Comparison of ENCODE assay signal across 9 mouse cellular contexts in the genomic region with DNA sequence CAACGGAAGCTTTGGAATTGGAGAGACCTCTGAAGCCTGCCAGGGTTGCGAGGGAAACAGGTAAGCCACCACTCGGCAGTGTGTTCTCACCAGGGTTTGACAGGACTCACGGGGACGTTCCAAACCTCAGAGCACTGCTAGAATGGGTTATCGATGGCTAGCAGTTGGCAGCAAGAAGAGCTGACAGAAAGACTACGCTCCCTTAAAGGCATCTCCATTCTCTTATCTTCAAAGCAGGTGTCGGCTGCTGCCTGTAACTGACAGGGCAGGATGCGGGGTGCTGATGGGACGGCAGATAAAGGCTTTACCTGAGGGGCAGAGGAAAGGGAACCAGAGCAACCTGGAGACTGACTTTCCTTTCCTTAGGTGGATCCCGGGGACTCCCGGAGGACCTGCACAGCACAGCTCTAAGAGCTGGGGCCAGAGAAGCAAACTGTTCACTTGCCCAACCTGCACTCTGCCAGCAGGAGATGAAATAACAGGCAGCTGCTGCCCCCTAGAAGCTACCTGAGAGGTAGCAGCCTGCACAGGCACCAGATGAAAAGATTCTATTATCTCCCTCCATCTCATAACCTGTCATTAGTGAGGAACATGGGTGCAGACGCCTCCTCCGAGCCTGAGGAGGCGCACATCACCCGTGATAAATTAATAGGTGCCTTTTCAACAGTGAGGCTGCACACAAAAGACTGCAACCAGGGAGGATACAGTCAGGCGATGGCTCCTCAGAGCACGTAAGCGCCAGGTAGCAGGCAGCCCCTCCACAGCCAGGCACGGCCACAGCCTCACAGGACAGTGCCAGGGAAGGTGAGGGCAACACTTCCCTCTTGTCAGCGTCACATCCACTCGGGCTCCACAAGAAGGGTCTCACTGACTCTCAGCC. TPM values are rescaled to one million over a fixed set of nuclear protein-coding genes. Genes with fewer than 3 reads are reported as not detected.
DNase-seq lines count a peak whose midpoint lies in the region; ATAC-seq and TF ChIP-seq lines count a peak whose summit lies in the region.
"Had no signal": no experiment of that assay in that cellular context is flagged by ENCODE, and none has a peak within 500 bp of the region (broad histone marks: within the 10 kb centered on the region; RNA-seq: fewer than 3 reads in every experiment).

No protein-coding gene starts in this region.

- peaks cover 5% of the 10 kb centered on the region for H3K36me3 ChIP-seq in forebrain, embryonic 13.5 days (ENCODE audit: poor library complexity, severe bottlenecking)
- H3K36me3 ChIP-seq in forebrain, embryonic 12.5 days (replicated peaks) = 0 out of 2 replicates have a peak, but pooled peaks cover 9% of the 10 kb centered on the region
- no peaks in the 10 kb centered on the region for H3K36me3 ChIP-seq in midbrain, embryonic 11.5 days (ENCODE audit: control insufficient read depth, insufficient read depth, low read length)
- H3K36me3 ChIP-seq in midbrain, embryonic 10.5 days = peaks cover 24% of the 10 kb centered on the region
- H3K36me3 ChIP-seq in liver, embryonic 14.5 days (replicated peaks; ENCODE audit: control insufficient read depth, insufficient read depth, low read depth) = no peaks in the 10 kb centered on the region

- no peak overlapping the region for H3K4me2 ChIP-seq in forebrain, embryonic 13.5 days
- no peak overlapping the region for H3K4me2 ChIP-seq in forebrain, embryonic 12.5 days
- no peak overlapping the region for H3K4me2 ChIP-seq in midbrain, embryonic 11.5 days
- no peak overlapping the region for H3K4me2 ChIP-seq in liver, embryonic 14.5 days (ENCODE audit: low read depth)

- no peak overlapping the region for H3K4me3 ChIP-seq in forebrain, embryonic 13.5 days
- no peak overlapping the region for H3K4me3 ChIP-seq in forebrain, embryonic 12.5 days (replicated peaks)
- no peak overlapping the region for H3K4me3 ChIP-seq in midbrain, embryonic 11.5 days (ENCODE audit: low read depth, low read length)
- H3K4me3 ChIP-seq in midbrain, embryonic 10.5 days = no peak overlapping the region
- H3K4me3 ChIP-seq in liver, embryonic 14.5 days (ENCODE audit: insufficient read depth in 1 of 2, low read depth in 2 of 2, low read length in 2 of 2) = no peak overlapping the region
- H3K4me3 ChIP-seq: megakaryocyte, embryonic 14.5 days had no signal

- WGBS in forebrain, embryonic 13.5 days = 80% methylated on average over 22 of the region's 22 CpGs
- WGBS in forebrain, embryonic 12.5 days = 85% methylated on average over 22 of the region's 22 CpGs
- WGBS in midbrain, embryonic 11.5 days = 90% methylated on average over 22 of the region's 22 CpGs
- WGBS in midbrain, embryonic 10.5 days = 88% methylated on average over 22 of the region's 22 CpGs
- 60% methylated on average over 22 of the region's 22 CpGs for WGBS in liver, embryonic 14.5 days (ENCODE audit: insufficient replicate concordance)

- H3K4me1 ChIP-seq in forebrain, embryonic 13.5 days = peaks cover 52% of the 10 kb centered on the region
- peaks cover 33% of the 10 kb centered on the region for H3K4me1 ChIP-seq in forebrain, embryonic 12.5 days
- no peaks in the 10 kb centered on the region for H3K4me1 ChIP-seq in midbrain, embryonic 11.5 days (ENCODE audit: control insufficient read depth, insufficient read depth, low read length)
- peaks cover 19% of the 10 kb centered on the region for H3K4me1 ChIP-seq in midbrain, embryonic 10.5 days
- H3K4me1 ChIP-seq in liver, embryonic 14.5 days (replicated peaks; ENCODE audit: control insufficient read depth in 2 of 2, insufficient read depth in 2 of 2, low read length in 1 of 2) = no peaks in the 10 kb centered on the region

- H3K27me3 ChIP-seq in forebrain, embryonic 13.5 days = peaks cover 5% of the 10 kb centered on the region; the same call in 1 of the 2 replicates
- H3K27me3 ChIP-seq in forebrain, embryonic 12.5 days = 0 out of 2 replicates have a peak, but pooled peaks cover 4% of the 10 kb centered on the region
- no peaks in the 10 kb centered on the region for H3K27me3 ChIP-seq in midbrain, embryonic 11.5 days (ENCODE audit: control insufficient read depth, insufficient read depth, low read length)
- H3K27me3 ChIP-seq in midbrain, embryonic 10.5 days (ENCODE audit: low read depth, poor library complexity, severe bottlenecking) = no peaks in the 10 kb centered on the region
- H3K27me3 ChIP-seq in liver, embryonic 14.5 days (ENCODE audit: control insufficient read depth, insufficient read depth, low read length) = no peaks in the 10 kb centered on the region
- H3K27me3 ChIP-seq: megakaryocyte, embryonic 14.5 days had no signal

- no peak overlapping the region for H3K9ac ChIP-seq in forebrain, embryonic 13.5 days
- no peak overlapping the region for H3K9ac ChIP-seq in forebrain, embryonic 12.5 days
- no peak overlapping the region for H3K9ac ChIP-seq in midbrain, embryonic 11.5 days (ENCODE audit: low read length)
- H3K9ac ChIP-seq in liver, embryonic 14.5 days (replicated peaks) = no peak overlapping the region

- DNase-seq in midbrain, embryonic 11.5 days (ENCODE audit: low spot score, missing footprints) = peak; percentile 78
- DNase-seq in midbrain, embryonic 10.5 days (ENCODE audit: low spot score) = no peak
- DNase-seq in liver, embryonic 14.5 days (ENCODE audit: low read depth in 3 of 3, low spot score in 3 of 3) = no peak
- DNase-seq in thymus, postnatal 36 days = peak; percentile 46 to 59
- no peak for DNase-seq in left cerebral cortex, postnatal 25 days (ENCODE audit: low spot score in 2 of 2)
- no peak for DNase-seq in gastrocnemius, postnatal 4 days (ENCODE audit: low spot score in 2 of 2)

- H3K27ac ChIP-seq in forebrain, embryonic 13.5 days = no peak overlapping the region
- H3K27ac ChIP-seq in forebrain, embryonic 12.5 days = no peak overlapping the region
- H3K27ac ChIP-seq in midbrain, embryonic 11.5 days (ENCODE audit: low read depth, low read length) = no peak overlapping the region
- H3K27ac ChIP-seq in midbrain, embryonic 10.5 days (replicated peaks) = no peak overlapping the region
- no peak overlapping the region for H3K27ac ChIP-seq in liver, embryonic 14.5 days

- TF ChIP-seq CTCF in liver, embryonic 14.5 days (IDR thresholded peaks at IDR 0.05; ENCODE audit: low read depth) = peak; percentile 36; the same call in 1 of the 2 replicates

- intact Hi-C loops in left cerebral cortex, postnatal 25 days (cut with DNase I) = no loop called here

- no peak for TF ChIP-seq EP300 in liver, embryonic 14.5 days (IDR thresholded peaks at IDR 0.05; ENCODE audit: low read depth)

- no peaks in the 10 kb centered on the region for H3K9me3 ChIP-seq in forebrain, embryonic 13.5 days (replicated peaks)
- H3K9me3 ChIP-seq in forebrain, embryonic 12.5 days = no peaks in the 10 kb centered on the region
- H3K9me3 ChIP-seq in midbrain, embryonic 11.5 days (ENCODE audit: control insufficient read depth, low read length) = no peaks in the 10 kb centered on the region
- no peaks in the 10 kb centered on the region for H3K9me3 ChIP-seq in midbrain, embryonic 10.5 days (replicated peaks)
- no peaks in the 10 kb centered on the region for H3K9me3 ChIP-seq in liver, embryonic 14.5 days (ENCODE audit: control insufficient read depth, low read length)

- ATAC-seq in forebrain, embryonic 13.5 days = peak; percentile 53; the same call in 1 of the 2 replicates
- ATAC-seq in forebrain, embryonic 12.5 days (ENCODE audit: low FRiP score) = no peak; the same call in 1 of the 2 replicates
- ATAC-seq in midbrain, embryonic 11.5 days (ENCODE audit: low FRiP score) = no peak
- peak; percentile 24; the same call in 1 of the 2 replicates for ATAC-seq in liver, embryonic 14.5 days (ENCODE audit: insufficient read depth)

RNA-seq across cellular contexts. Expression of gene Pex14, which starts 32.8 kb away (rescaled TPM):
- 46.1 and 47.8 TPM in 2 replicates for polyA plus RNA-seq in forebrain, embryonic 13.5 days (2015; fragmentation: Nextera tagmentation; extraction: Ambion mirVana)
- 46.3 and 49.2 TPM in 2 replicates for polyA plus RNA-seq in forebrain, embryonic 12.5 days (2016; fragmentation: Nextera tagmentation; extraction: Ambion mirVana)
- 31.3 and 35.9 TPM in 2 replicates for polyA plus RNA-seq in midbrain, embryonic 11.5 days (2014; fragmentation: Nextera tagmentation; extraction: Ambion mirVana)
- polyA plus RNA-seq in midbrain, embryonic 10.5 days (2016; fragmentation: Nextera tagmentation; extraction: Ambion mirVana) = 56.6 and 57.3 TPM in 2 replicates
- 11.4 and 12.2 TPM in 2 replicates for polyA plus RNA-seq in liver, embryonic 14.5 days (2012; rRNA removed)
- polyA plus RNA-seq in liver, embryonic 14.5 days (2014; fragmentation: Nextera tagmentation; extraction: Ambion mirVana) = 14.9 and 15.4 TPM in 2 replicates
- total RNA-seq in left cerebral cortex, postnatal 25 days (2021) = 10 to 100 TPM; 45.5 to 47.0 TPM
- total RNA-seq in gastrocnemius, postnatal 4 days (2021) = 10 to 100 TPM; 29.0 to 30.3 TPM

RNA-seq across cellular contexts. Expression of gene Dffa, which starts 37.0 kb away (rescaled TPM):
- 24.4 and 25.4 TPM in 2 replicates for polyA plus RNA-seq in forebrain, embryonic 13.5 days (2015; fragmentation: Nextera tagmentation; extraction: Ambion mirVana)
- polyA plus RNA-seq in forebrain, embryonic 12.5 days (2016; fragmentation: Nextera tagmentation; extraction: Ambion mirVana) = 24.2 and 26.4 TPM in 2 replicates
- polyA plus RNA-seq in midbrain, embryonic 11.5 days (2014; fragmentation: Nextera tagmentation; extraction: Ambion mirVana) = 24.9 and 25.3 TPM in 2 replicates
- polyA plus RNA-seq in midbrain, embryonic 10.5 days (2016; fragmentation: Nextera tagmentation; extraction: Ambion mirVana) = 32.4 and 34.4 TPM in 2 replicates
- polyA plus RNA-seq in liver, embryonic 14.5 days (2012; rRNA removed) = 11.2 and 13.1 TPM in 2 replicates
- polyA plus RNA-seq in liver, embryonic 14.5 days (2014; fragmentation: Nextera tagmentation; extraction: Ambion mirVana) = 13.2 and 13.6 TPM in 2 replicates
- total RNA-seq in left cerebral cortex, postnatal 25 days (2021) = 10 to 100 TPM; 54.9 to 58.6 TPM
- total RNA-seq in gastrocnemius, postnatal 4 days (2021) = 10 to 100 TPM; 33.0 TPM

RNA-seq across cellular contexts. Expression of gene Cort, which starts 59.7 kb away (rescaled TPM):
- 0.28 TPM in 1 of 2 replicates, not detected in the other for polyA plus RNA-seq in forebrain, embryonic 13.5 days (2015; fragmentation: Nextera tagmentation; extraction: Ambion mirVana)
- 0.60 TPM in 1 of 2 replicates, not detected in the other for polyA plus RNA-seq in forebrain, embryonic 12.5 days (2016; fragmentation: Nextera tagmentation; extraction: Ambion mirVana)
- 0.51 and 0.63 TPM in 2 replicates for polyA plus RNA-seq in midbrain, embryonic 11.5 days (2014; fragmentation: Nextera tagmentation; extraction: Ambion mirVana)
- 0.19 and 0.42 TPM in 2 replicates for polyA plus RNA-seq in midbrain, embryonic 10.5 days (2016; fragmentation: Nextera tagmentation; extraction: Ambion mirVana)
- polyA plus RNA-seq in liver, embryonic 14.5 days (2012; rRNA removed) = not detected in 2 replicates
- not detected in 2 replicates for polyA plus RNA-seq in liver, embryonic 14.5 days (2014; fragmentation: Nextera tagmentation; extraction: Ambion mirVana)
- total RNA-seq in left cerebral cortex, postnatal 25 days (2021) = 10 to 100 TPM; 13.7 to 14.1 TPM
- 1 to 10 TPM in 1 of 2 experiments, under 1 TPM in 1; 0.41 to 1.4 TPM for total RNA-seq in gastrocnemius, postnatal 4 days (2021)

Comparison
In these comparisons a context has a peak if more than half of its experiments do, and no peak if none do; other contexts are left out.
1. ATAC-seq: peak in forebrain, embryonic 13.5 days (single experiment) and liver, embryonic 14.5 days (single experiment); none in forebrain, embryonic 12.5 days (single experiment) and midbrain, embryonic 11.5 days (single experiment).
2. DNase-seq: peak in midbrain, embryonic 11.5 days (single experiment) and thymus, postnatal 36 days (2 of 2); none in midbrain, embryonic 10.5 days (single experiment), liver, embryonic 14.5 days (0 of 3), left cerebral cortex, postnatal 25 days (0 of 2) and gastrocnemius, postnatal 4 days (0 of 2).